Mouse (Mus musculus): ENCODE data around the gene Imp4.
A peak's percentile ranks its signal among the peaks of the same experiment; 100 is the strongest.

The Imp4 gene

GRCm38 (mm10) chr1:34460061-34460441, 20.4 kb downstream of the Imp4 start:
- no peak for DNase-seq (ENCODE audit: low read depth, low spot score)

- peak; percentile 87 for DNase-seq (ENCODE audit: low read depth, low spot score)
Measured at GRCm38 (mm10) chr1:34462766-34463165, 23.1 kb downstream of the Imp4 start.

GRCm38 (mm10) chr1:34464310-34464817, 24.7 kb downstream of the Imp4 start:
- peak; percentile 31 for DNase-seq (ENCODE audit: low read depth, low spot score)

GRCm38 (mm10) chr1:34465445-34465844, 25.8 kb downstream of the Imp4 start:
- DNase-seq (ENCODE audit: low read depth, low spot score), result no peak

GRCm38 (mm10) chr1:34468051-34468450, 28.4 kb downstream of the Imp4 start:
- DNase-seq (ENCODE audit: low read depth, low spot score), result no peak

GRCm38 (mm10) chr1:34468500-34468899, 28.8 kb downstream of the Imp4 start:
- DNase-seq (ENCODE audit: low read depth, low spot score), result no peak

GRCm38 (mm10) chr1:34469801-34470200, 30.1 kb downstream of the Imp4 start:
- no peak for DNase-seq (ENCODE audit: low read depth, low spot score)

GRCm38 (mm10) chr1:34472427-34473300, 33.0 kb downstream of the Imp4 start:
- DNase-seq (ENCODE audit: low read depth, low spot score), result peak; percentile 90

GRCm38 (mm10) chr1:34478891-34479655, 39.4 kb downstream of the Imp4 start:
- DNase-seq (ENCODE audit: low read depth, low spot score), result peak; percentile 75

GRCm38 (mm10) chr1:34480801-34481200, 41.1 kb downstream of the Imp4 start:
- DNase-seq (ENCODE audit: low read depth, low spot score), result peak; percentile 51

- no peak for DNase-seq (ENCODE audit: low read depth, low spot score)
Measured at GRCm38 (mm10) chr1:34481920-34482669, 42.4 kb downstream of the Imp4 start.

GRCm38 (mm10) chr1:34484470-34484869, 44.8 kb downstream of the Imp4 start:
- DNase-seq (ENCODE audit: low read depth, low spot score), result peak; percentile 79

GRCm38 (mm10) chr1:34485461-34486188, 46.0 kb downstream of the Imp4 start:
- DNase-seq (ENCODE audit: low read depth, low spot score), result peak; percentile 84

GRCm38 (mm10) chr1:34487383-34487782, 47.7 kb downstream of the Imp4 start:
- DNase-seq (ENCODE audit: low read depth, low spot score), result no peak

GRCm38 (mm10) chr1:34489852-34490541, 50.3 kb downstream of the Imp4 start:
- DNase-seq (ENCODE audit: low read depth, low spot score), result no peak

GRCm38 (mm10) chr1:34491480-34491879, 51.8 kb downstream of the Imp4 start:
- no peak for DNase-seq (ENCODE audit: low read depth, low spot score)
